Mouse (Mus musculus) ES-E14 (cell line): ENCODE measurements around the gene Minpp1. TPM values are rescaled to one million over a fixed set of nuclear protein-coding genes. Genes with fewer than 3 reads are reported as not detected.

ENCODE experiments used
- DNase-seq: peaks from one replicate; pipeline ENCODE4 v3.0.0-alpha.2; 2013; ENCODE audit warnings: low read depth, low spot score
- H3K27ac ChIP-seq: 2 replicates; pipeline ENCODE4 v1.5.1; 2012; ENCODE audit warnings: low read depth, mild to moderate bottlenecking, low read length, moderate library complexity, mixed read lengths; ENCODE audit not compliant: poor library complexity, insufficient read depth, severe bottlenecking
- H3K36me3 ChIP-seq: 2 replicates; pipeline ENCODE4 v1.6.1; 2012; ENCODE audit warnings: mild to moderate bottlenecking, low read length, moderate library complexity, mixed read lengths; ENCODE audit not compliant: control insufficient read depth, poor library complexity, insufficient read depth, severe bottlenecking
- H3K4me1 ChIP-seq, 2 experiments: fragments of 150-350 bp in 1 of 2; sonication (generic) in 1 of 2; 2 replicates each; pipeline ENCODE4 v1.6.1; 2012; ENCODE audit warnings: low read length in 2 of 2, mild to moderate bottlenecking in 1 of 2, mixed read lengths in 1 of 2; ENCODE audit not compliant: control insufficient read depth in 2 of 2, insufficient read depth in 2 of 2, poor library complexity in 1 of 2
- H3K4me3 ChIP-seq, 2 experiments: fragments of 150-350 bp in 1 of 2; sonication (generic) in 1 of 2; 2 replicates each; pipeline ENCODE4 v1.5.1; 2012; ENCODE audit warnings: low read length in 2 of 2, low read depth in 1 of 2, mild to moderate bottlenecking in 1 of 2, mixed read lengths in 1 of 2; ENCODE audit not compliant: insufficient read depth in 1 of 2, poor library complexity in 1 of 2, severe bottlenecking in 1 of 2
- H3K9ac ChIP-seq: 2 replicates; pipeline ENCODE4 v1.6.1; 2012; ENCODE audit warnings: low read depth, mild to moderate bottlenecking, low read length, mixed read lengths; ENCODE audit not compliant: poor library complexity, insufficient read depth, severe bottlenecking
- H3K9me3 ChIP-seq: fragments of 150-350 bp; sonication (generic); 2 replicates; pipeline ENCODE4 v1.6.1; 2012; ENCODE audit warnings: low read depth, mild to moderate bottlenecking, low read length; ENCODE audit not compliant: control insufficient read depth, insufficient read depth
- CHD2 ChIP-seq: IDR thresholded peaks from 2 replicates; pipeline ENCODE4 v1.6.1; 2014; ENCODE audit warnings: mild to moderate bottlenecking, low read depth, low read length, inconsistent platforms
- HCFC1 ChIP-seq: IDR thresholded peaks from 2 replicates; pipeline ENCODE4 v1.6.1; 2012; ENCODE audit warnings: low read length, inconsistent platforms, borderline replicate concordance; ENCODE audit not compliant: insufficient read depth
- MAFK ChIP-seq: IDR thresholded peaks from 2 replicates; pipeline ENCODE4 v1.6.1; 2014; ENCODE audit warnings: mild to moderate bottlenecking, low read depth, low read length, inconsistent platforms; ENCODE audit not compliant: insufficient read depth
- ZC3H11A ChIP-seq: IDR thresholded peaks from 2 replicates; pipeline ENCODE4 v1.6.1; 2012; ENCODE audit warnings: low read depth, mild to moderate bottlenecking, inconsistent platforms, low read length, borderline replicate concordance
- ZNF384 ChIP-seq: IDR thresholded peaks from 2 replicates; pipeline ENCODE4 v1.6.1; 2012; ENCODE audit warnings: low read depth, low read length, inconsistent platforms
- in situ Hi-C, 2 experiments: fragments of 600-800 bp; cut with MboI; formaldehyde crosslinking; loops; one replicate each; pipeline ENCODE4 v1.15.1; 2025; ENCODE audit warnings: low sequenced_read_pairs in 2 of 2, inconsistent platforms in 1 of 2; ENCODE audit not compliant: unreplicated experiment in 2 of 2
- total RNA-seq: library from RNA; depleted of rRNA; stranded (reverse); fragments of 300-350 nt; gene quantifications from 2 replicates; pipeline ENCODE4 v1.2.3, GENCODE M21; 2012

The Minpp1 gene
- total RNA-seq, 1 experiment: 60.8 TPM

DNA sequence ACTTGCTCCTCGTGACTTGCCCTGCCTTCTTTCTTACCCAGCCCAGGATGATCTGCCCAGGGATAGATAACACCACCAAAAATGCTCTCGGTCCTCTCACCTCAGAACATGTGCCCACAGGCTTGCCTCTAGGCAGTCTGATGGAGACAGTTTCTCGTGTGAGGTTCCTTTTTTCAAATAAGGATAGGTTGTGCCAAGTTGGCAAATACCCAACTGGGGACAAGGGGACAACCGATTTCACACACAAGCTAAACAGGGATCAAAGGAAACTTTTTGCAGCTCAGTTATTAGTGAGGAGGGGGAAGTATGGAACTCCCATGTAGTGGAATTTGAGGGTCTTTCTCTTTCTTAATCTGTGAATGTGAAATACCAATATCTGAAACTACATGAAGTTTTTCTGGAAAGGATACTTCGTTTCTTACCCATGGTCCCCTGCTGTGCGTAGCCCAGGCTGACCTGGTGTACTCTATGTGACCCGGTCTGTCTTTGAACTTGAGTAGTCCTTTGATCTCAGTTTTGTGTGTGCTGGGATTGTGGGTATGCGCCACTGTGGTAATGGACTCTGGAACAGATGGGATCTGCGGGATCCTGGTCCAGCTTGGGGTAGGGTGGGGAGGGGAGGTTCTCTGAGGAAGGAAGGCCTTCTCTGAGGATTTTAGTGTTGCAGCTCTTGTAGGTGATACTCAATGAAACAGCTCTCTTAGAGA lies 57.4 kb downstream of the Minpp1 start:
- Histone ChIP-seq H3K36me3 (no peaks in the 10 kb centered on the region), H3K4me3 (no peak overlapping the region), H3K4me1 (no peaks in the 10 kb centered on the region), H3K27ac (no peak overlapping the region), H3K9ac (no peak overlapping the region), H3K9me3 (no peaks in the 10 kb centered on the region)
- no peak for DNase-seq
- no peak for TF ChIP-seq ZNF384
- no peak for TF ChIP-seq CHD2
- TF ChIP-seq MAFK: no peak
- TF ChIP-seq HCFC1: no peak
- TF ChIP-seq ZC3H11A: no peak
- in situ Hi-C loops: no loop called here

DNA sequence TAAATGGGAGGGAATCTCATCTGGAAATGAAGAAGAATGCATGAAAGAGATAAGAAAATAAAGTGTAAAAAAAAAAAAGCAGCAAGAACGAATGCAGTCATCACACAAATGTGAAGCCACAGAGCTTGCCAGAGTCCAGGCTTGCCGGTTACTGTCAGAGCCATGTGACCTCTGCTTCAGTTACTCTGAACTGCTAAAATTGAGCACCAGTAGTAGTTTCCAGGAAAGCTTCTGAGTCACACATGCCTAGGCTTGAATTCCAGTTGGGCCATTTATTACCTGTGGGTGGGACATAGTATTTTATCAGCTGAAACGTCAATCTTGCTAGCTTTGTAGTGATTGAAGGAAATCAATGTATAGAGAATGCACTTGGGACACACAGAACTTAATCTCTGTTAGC lies 61.8 kb downstream of the Minpp1 start:
- H3K36me3 ChIP-seq: no peaks in the 10 kb centered on the region
- H3K27ac ChIP-seq: no peak overlapping the region
- no peaks in the 10 kb centered on the region for H3K4me1 ChIP-seq
- DNase-seq: no peak
- TF ChIP-seq HCFC1: no peak
- no peak for TF ChIP-seq CHD2
- no peak for TF ChIP-seq ZNF384
- no peak for TF ChIP-seq ZC3H11A
- TF ChIP-seq MAFK: no peak
- in situ Hi-C loops: no loop called here
- H3K4me3 ChIP-seq: no peak overlapping the region
- no peaks in the 10 kb centered on the region for H3K9me3 ChIP-seq
- H3K9ac ChIP-seq: no peak overlapping the region

DNA sequence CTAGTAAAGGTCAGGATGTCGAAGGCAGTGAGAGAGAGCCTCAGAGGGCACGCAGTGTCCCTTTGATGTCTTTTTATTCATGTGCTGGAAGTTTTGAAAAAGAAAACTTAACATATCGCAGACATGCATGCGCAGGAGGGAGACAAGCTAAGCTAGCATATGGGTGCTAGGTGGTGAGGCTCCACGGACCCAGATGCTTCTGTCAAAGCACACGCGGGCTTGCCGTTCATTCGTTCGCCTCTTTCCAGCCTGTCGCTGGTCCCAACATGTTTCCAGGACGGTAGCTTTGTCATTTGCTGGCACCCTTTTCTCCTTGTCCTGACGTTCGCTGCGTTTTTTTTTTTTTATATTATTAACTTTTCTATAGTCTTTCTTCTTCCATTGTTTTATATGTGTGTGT lies 62.6 kb downstream of the Minpp1 start:
- TF ChIP-seq ZC3H11A (no peak), MAFK (no peak), CHD2 (no peak)
- in situ Hi-C loops: no loop called here
- Histone ChIP-seq H3K36me3 (no peaks in the 10 kb centered on the region), H3K9me3 (no peaks in the 10 kb centered on the region), H3K4me1 (no peaks in the 10 kb centered on the region), H3K27ac (no peak overlapping the region), H3K9ac (no peak overlapping the region), H3K4me3 (no peak overlapping the region)
- no peak for DNase-seq

DNA sequence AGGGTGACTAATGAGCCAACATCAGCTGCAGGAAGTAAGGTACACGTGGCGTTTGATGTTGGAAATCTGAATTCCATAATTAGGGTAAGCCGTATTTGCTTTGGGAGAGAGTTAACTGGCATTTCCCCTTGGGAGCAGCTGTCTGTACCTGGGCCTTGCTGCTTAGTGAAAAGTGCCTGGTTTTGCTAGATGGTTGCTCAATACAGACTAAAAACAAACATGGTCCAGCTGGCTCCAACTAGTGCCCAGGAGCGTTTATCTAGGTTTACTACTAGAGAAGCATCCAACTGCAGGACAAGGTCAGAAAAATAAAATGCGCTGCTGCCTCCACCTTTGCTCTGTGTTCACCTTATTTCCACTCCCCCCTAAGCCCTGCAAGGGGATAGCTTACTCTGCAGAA lies 64.9 kb downstream of the Minpp1 start:
- H3K9me3 ChIP-seq: no peaks in the 10 kb centered on the region
- no peak overlapping the region for H3K9ac ChIP-seq
- no peak overlapping the region for H3K4me3 ChIP-seq
- H3K27ac ChIP-seq: no peak overlapping the region
- TF ChIP-seq ZC3H11A: no peak
- no peak for TF ChIP-seq CHD2
- TF ChIP-seq MAFK: no peak
- no peak for TF ChIP-seq ZNF384
- TF ChIP-seq HCFC1: no peak
- in situ Hi-C loops: no loop called here
- H3K4me1 ChIP-seq: no peaks in the 10 kb centered on the region
- H3K36me3 ChIP-seq: no peaks in the 10 kb centered on the region
- no peak for DNase-seq

DNA sequence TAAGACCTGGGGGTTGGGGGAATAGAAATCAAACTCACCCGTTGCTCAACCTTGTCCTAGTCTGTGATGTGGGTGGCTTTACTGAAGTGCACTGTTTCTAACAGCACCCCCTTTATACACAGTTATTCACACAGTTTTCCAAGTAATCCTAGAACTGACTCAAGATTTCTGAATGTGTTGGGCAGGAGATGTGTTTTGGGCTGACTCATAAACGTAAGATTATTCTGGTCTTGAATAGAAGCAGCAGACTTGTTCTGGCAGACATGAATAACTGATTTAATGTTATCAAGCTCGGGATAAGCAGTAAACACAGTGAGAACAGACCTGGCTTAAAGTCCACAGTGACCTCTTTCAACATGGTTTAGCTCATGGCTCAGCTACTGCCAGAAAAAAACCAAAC lies 65.9 kb downstream of the Minpp1 start:
- H3K4me1 ChIP-seq: no peaks in the 10 kb centered on the region
- H3K27ac ChIP-seq: no peak overlapping the region
- H3K9ac ChIP-seq: no peak overlapping the region
- in situ Hi-C loops: no loop called here
- no peak overlapping the region for H3K4me3 ChIP-seq
- TF ChIP-seq CHD2: no peak
- no peak for TF ChIP-seq MAFK
- no peak for TF ChIP-seq ZNF384
- no peak for TF ChIP-seq ZC3H11A
- no peak for TF ChIP-seq HCFC1
- no peak for DNase-seq
- no peaks in the 10 kb centered on the region for H3K9me3 ChIP-seq
- H3K36me3 ChIP-seq: no peaks in the 10 kb centered on the region
